Mouse (Mus musculus) testis, postnatal 14 days (tissue): Measurements from ENCODE around the gene Med19.

Experiments
- DNase-seq: peaks from one replicate; pipeline ENCODE4 v3.0.0; 2021; ENCODE audit warnings: low spot score

Med19 gene

GRCm38 (mm10) chr2:84677968-84678880 lies at the start of gene Med19, which contains the start of gene Gm28635:
Med19 (plus strand) TSS chr2:84678402.
Gm28635 (minus strand) TSS chr2:84678041.
- peak; percentile 98 for DNase-seq

DNA sequence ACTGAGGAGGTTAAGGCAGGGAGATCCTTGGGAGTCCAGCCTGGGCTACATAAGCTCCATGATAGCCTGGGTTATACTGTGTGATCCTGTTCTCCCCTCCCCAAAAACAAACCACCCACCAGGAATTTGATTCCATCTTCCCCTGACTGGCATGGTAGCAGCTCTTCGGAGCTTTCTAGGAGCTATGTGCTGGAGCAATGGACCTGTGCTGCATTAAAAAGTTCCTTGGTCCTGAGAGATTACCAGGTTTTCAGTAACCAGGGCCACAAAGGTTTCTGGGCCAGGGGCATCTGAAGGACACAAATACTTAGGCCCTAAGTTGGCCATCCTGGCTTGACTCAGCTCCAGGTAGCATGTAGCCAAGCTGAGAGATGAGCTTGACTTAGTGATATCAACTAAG lies 46.2 kb upstream of the Med19 start:
- DNase-seq, result no peak

DNA sequence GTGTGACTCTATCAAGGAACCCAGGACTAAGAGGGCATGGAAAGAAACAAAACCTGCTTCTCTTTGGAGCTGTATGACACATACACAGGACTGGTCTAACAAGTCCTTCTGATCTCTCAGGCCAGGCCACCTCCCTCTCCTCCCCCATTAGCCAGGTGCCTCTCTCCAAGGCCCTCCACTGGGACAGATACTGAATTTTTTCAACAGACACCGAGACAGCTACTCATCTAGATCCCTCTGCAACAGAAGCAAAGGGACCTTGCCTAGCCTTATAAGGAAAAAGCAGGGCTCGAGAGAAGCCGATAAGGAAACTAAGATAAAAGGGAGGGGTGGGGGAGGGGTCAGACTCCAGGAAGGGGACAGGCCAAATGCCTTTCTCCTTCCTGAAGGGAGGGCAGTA lies 45.2 kb upstream of the Med19 start:
- DNase-seq, result peak; percentile 55

DNA sequence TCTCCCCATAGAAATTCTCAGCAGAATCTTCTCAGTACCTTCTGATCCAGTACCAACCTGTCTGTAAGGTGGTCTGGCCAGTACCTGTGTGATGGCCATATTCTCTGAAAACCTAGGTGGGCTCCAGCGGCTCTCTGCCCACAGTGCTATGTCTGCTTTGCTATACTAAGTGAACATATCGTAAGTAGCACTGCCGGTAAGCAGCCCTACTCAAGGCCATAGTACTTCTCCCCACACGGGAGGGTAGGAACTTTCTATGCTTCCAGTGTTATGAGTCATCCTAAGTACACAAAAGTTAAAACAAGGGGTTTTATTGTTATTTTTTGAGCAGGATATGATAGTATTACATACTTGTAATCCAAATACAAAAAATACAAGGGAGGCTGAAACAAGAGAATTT lies 44.2 kb upstream of the Med19 start:
- DNase-seq, result no peak

DNA sequence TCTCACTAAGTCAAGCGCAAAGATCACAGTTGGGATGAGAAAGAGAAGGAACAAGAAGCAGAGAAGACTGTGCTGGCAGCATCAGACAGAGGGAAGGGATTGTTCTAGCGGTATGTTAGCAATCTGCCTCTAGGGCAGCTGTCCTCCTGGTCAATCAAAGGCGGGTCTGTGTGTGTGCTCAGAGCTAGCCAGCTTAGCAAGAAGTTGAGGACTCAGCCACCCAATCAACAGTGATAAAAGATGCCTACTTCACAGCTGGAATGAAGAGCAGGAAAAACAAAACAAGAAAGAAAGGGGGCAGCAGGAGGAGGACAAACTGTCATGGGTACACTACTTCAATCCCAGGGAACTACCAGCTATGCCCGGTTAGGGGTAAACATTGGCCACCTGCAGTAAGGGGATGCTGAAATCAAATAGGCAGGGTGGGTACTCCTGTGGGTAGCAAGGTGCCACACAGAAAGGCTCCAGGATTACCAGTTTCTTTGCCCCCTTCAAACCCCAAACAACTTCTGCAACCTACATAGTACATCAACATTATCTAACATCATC lies 43.2 kb upstream of the Med19 start:
- no peak for DNase-seq

DNA sequence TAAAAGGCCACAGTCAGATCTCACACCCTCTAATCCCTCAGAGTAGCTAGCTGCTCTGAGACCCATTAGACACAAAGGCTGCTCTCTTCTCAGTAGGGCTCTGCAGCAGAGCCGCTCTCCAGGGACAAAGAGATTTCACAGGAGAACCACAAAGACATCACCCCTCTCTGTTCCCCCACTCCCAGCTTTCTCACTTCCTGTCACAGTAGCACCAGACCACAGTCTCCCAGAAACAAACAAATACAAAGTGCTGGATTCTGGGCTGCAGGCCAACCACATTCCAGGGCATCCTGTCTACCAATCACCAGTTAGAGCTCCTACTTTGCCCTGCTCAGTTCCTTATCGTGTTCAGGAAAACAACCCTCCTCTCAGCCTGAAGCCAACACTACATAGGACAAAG lies 42.6 kb upstream of the Med19 start:
- DNase-seq, result peak; percentile 85

- DNase-seq, result no peak
These were observed 41.9 kb upstream of the Med19 start for GRCm38 (mm10) chr2:84636231-84636741.

- DNase-seq, result no peak
These were observed 40.6 kb upstream of the Med19 start for GRCm38 (mm10) chr2:84637452-84638165.

DNA sequence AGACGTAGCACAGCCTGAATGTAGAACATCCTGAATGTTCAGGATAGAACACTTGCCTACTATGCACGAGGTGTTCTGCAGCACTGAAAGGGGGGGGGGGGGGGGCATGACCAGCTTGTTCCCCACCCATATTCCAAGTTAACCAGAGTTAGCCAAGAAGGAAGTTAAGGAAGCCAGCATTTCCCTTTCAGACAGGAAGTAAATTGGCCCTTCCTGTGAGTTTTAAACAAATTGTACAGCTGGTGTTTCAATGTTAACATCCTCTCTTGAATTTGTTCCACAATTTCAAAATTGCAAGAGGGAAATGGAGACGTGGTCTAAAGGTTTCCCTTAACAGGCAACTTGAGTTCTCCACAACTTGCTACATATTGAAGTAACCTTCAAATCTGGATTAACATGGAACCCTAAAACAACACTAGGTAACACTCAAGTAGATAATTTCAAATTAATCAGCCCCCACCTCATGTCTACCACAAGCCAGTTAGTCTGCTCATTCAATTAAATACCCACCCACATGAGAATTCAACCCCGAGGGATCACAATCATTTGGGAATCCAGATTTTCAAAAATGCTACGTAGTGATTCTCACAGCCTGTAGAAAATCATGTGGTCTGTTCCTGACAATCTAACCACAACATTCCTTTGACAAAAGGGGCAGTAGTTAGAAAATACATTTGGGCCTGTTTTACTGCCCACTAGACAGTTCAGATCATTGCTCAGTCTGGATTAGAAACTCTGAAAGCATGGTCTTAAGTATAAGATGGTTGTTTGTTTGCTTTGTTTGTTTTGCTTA lies 39.6 kb upstream of the Med19 start:
- DNase-seq, result no peak

- no peak for DNase-seq
These were observed 37.4 kb upstream of the Med19 start for GRCm38 (mm10) chr2:84640833-84641232.

DNA sequence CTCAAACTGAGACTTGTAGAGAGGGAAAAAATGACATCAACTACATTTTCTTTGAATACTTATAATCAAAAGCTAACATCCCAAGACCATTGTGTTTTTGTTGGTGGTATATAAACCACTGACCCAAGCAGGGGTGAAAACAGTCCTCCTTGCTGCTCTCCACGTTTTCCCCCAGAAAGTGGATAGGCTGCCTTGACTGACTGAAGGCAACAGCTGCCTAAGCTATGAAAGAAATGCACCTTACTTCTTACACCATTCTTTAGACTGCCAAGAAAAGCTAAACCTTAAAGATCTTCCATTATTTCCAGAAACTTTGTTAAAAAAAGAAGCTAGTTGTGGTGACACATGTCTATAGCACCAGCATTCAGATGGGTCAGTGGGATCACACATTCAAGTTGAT lies 32.1 kb upstream of the Med19 start:
- no peak for DNase-seq

DNA sequence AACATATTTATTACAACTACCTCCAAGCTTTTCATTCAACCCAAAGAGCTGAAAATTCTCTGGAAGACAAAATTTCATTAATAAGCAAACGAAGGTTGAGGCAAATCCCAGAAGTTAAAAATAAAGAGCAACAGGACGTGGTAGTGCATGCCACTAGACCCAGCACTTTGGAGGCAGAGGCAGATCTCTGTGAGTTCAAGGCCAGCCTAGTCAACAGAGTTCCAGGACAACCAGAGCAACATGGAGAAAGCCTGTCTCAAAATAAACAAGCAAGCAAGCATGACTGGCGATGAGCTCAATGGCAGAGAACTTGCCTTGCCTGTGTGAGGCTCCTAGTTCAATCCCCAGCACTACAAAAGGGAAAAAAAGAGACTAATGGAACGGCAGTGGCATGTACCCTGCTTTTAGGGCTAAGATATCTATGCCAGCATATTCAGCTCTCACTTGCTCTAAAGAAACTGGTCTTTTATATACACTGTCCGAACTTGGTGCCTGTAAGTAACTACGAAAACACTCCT lies 31.1 kb upstream of the Med19 start:
- DNase-seq, result no peak

DNA sequence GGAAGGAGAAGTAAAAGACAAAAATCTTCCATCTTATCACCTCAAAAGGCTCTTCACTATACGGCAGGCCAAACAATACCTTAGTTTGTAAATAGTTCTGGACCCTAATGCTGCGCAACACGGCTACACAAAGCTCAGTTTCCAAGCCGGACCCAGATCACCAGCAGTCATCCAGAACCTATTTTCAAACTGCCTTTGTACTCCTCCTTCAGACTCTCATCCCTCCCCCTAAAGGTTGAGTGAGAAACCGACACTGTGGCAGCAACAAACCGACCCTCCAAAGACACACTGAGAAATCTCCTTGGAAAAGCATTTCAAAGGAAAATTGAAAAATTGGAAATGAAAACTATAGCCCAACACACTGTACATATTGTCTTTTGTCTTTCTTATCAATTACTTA lies 29.8 kb upstream of the Med19 start:
- no peak for DNase-seq

DNA sequence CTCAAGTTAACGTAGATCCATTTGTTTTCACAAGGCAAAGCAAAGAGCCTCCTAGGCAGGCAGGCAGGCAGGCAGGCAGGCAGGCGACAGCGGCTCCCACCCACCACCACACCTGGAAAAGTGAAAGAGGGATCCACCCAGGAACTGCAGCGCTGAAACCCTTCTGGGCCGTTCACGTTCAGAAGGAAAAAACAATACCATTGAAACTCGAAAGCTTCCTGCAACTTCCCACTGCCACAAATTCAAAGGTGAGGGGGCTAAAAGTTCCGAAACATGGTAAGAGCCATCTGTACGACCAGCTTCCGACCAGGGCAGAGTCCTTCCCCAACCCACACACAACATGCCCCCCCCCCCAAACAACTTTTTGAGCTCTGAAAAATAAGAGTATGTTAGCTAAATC lies 28.5 kb upstream of the Med19 start:
- no peak for DNase-seq

- DNase-seq, result peak; percentile 85
These were observed 27.6 kb upstream of the Med19 start, which contains the start of gene Ctnnd1 for GRCm38 (mm10) chr2:84650464-84651195. Ctnnd1 (minus strand) TSS chr2:84650765.

GRCm38 (mm10) chr2:84653354-84653753 lies 24.8 kb upstream of the Med19 start:
- no peak for DNase-seq

DNA sequence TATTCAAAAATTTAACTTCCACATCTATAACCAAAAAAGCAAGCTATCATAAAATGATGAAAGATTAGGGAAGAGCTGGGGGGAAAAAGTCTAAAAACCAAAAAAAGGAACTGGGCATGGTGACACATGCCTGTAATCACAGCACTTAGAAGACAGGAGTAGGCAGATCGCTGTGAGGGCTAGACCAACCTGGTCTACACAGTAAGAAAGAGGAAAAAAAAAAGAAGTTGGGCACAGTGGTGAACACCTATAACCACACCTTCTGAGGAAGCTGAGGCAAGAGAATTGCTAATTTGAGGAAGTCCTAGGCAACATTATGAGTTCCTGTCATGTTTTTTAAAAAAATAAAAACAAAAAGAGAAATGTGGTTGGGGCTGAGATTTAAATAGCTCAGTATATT lies 22.3 kb upstream of the Med19 start:
- no peak for DNase-seq

DNA sequence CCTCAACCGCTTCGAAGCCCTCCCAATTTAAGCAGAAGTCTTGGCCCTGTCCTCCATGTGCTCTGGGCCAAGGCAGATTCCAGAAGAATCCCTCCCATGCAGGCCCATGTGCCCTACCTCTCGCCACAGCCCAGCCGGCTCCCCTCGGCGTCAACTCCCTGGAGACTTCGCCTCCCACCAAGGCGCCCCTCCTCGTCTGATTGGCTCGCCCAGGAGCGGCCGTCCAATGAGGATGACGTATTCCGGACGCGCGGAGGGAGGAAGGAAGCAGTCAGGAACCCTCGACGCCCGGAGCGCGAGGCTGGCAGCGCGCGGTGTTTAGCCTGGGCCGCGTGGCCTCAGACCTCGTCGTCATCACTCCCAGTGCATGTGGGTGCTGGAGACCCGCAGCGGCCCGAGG lies 19.4 kb upstream of the Med19 start, which contains the start of gene Btbd18:
Gene Btbd18, plus strand, starts transcription at position 274 of the 400 bp plus-strand sequence.
- peak; percentile 94 for DNase-seq

DNA sequence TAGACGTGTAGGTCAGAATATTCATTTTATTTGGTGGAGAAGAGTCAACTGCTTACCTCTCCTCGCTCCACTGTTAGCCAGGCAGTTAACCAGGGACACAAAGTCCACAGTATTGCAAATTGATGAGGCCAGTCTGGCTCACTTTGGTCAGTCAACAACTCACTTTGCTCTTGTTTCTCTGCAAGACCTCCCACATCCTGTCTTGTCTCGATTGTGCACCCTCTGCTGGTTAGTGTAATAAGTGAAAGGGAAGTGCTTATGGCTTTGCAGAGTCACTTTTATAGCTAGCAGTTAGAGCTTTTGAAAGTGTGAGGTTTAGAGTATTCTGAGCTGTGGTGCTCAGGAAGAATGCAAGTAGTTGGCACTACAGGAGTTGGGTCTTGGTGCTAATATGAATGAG lies 17.9 kb upstream of the Med19 start:
- no peak for DNase-seq

DNA sequence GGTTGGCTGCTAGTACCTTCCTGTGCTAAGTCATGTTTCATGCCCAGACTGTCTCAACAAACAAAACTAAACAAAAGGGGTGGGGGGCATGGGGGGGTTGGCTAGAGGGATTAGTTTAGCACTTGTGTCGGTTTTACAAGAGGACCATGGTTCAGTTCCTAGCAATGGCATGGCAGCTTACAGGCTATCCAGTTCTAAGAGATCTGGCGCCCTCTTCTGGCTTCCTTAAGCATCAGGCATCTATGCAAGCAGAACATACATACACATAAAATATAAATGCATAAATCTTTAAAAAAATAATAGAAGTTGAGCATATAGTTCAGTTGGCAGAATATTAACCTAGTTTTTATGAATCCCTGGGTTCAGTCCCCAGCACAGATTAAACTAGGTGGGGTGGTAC lies 15.3 kb upstream of the Med19 start:
- no peak for DNase-seq

GRCm38 (mm10) chr2:84666081-84666480 lies 12.1 kb upstream of the Med19 start:
- DNase-seq, result no peak
